Mouse (Mus musculus) forebrain, embryonic 15.5 days (tissue): ENCODE measurements around the gene Wdr25. TPM values are rescaled to one million over a fixed set of nuclear protein-coding genes. Genes with fewer than 3 reads are reported as not detected.
A peak's percentile ranks its signal among the peaks of the same experiment; 100 is the strongest.

Source experiments
- ATAC-seq: fragments of 200-750 bp; cut with Nextera tagmentation; replicated peaks from 2 replicates; pipeline ENCODE4 v1.8.0; 2017; ENCODE audit warnings: mild to moderate bottlenecking, moderate TSS enrichment, moderate library complexity
- H3K27ac ChIP-seq: fragments of 300-500 bp; sonication (generic); replicated peaks from 2 replicates; pipeline ENCODE4 v1.5.1; 2015; ENCODE audit warnings: mild to moderate bottlenecking, inconsistent platforms
- H3K27me3 ChIP-seq: fragments of 300-500 bp; sonication (generic); 2 replicates; pipeline ENCODE4 v1.6.1; 2015; ENCODE audit warnings: inconsistent platforms
- H3K36me3 ChIP-seq: fragments of 300-500 bp; sonication (generic); 2 replicates; pipeline ENCODE4 v1.6.1; 2015; ENCODE audit warnings: mild to moderate bottlenecking, inconsistent platforms
- H3K4me1 ChIP-seq: fragments of 300-500 bp; sonication (generic); 2 replicates; pipeline ENCODE4 v1.6.1; 2015; ENCODE audit warnings: inconsistent platforms
- H3K4me2 ChIP-seq: fragments of 300-500 bp; sonication (generic); replicated peaks from 2 replicates; pipeline ENCODE4 v1.6.1; 2015; ENCODE audit warnings: mild to moderate bottlenecking, inconsistent platforms
- H3K4me3 ChIP-seq: fragments of 300-500 bp; sonication (generic); 2 replicates; pipeline ENCODE4 v1.5.1; 2015; ENCODE audit warnings: mild to moderate bottlenecking, inconsistent platforms
- H3K9ac ChIP-seq: fragments of 300-500 bp; sonication (generic); replicated peaks from 2 replicates; pipeline ENCODE4 v1.6.1; 2015; ENCODE audit warnings: mild to moderate bottlenecking, inconsistent platforms
- H3K9me3 ChIP-seq: fragments of 300-500 bp; sonication (generic); 2 replicates; pipeline ENCODE4 v1.6.1; 2016; ENCODE audit warnings: inconsistent platforms
- WGBS: fragments of 180-500 bp; shearing (Covaris S2); methylation state at CpG from one replicate; pipeline ENCODE4 v1.1.7; 2015; ENCODE audit warnings: mixed read lengths; 5-methylcytosine and 5-hydroxymethylcytosine counted together
- polyA plus RNA-seq: library from polyadenylated mRNA; unstranded; fragments of >200 nt; fragmentation: Nextera tagmentation; extraction: Ambion mirVana; gene quantifications from 2 replicates; pipeline ENCODE4 v1.2.1, GENCODE M21; 2015

Wdr25 gene
- polyA plus RNA-seq, 1 experiment from 2014 or later, result 6.4 TPM

GRCm38 (mm10) chr12:108972234-108972633, 78.8 kb downstream of the Wdr25 start:
- Histone ChIP-seq H3K4me1 (no peaks in the 10 kb centered on the region), H3K9me3 (no peaks in the 10 kb centered on the region), H3K27ac (no peak overlapping the region), H3K4me3 (no peak overlapping the region), H3K4me2 (no peak overlapping the region), H3K36me3 (no peaks in the 10 kb centered on the region), H3K9ac (no peak overlapping the region), H3K27me3 (no peaks in the 10 kb centered on the region)
- WGBS, result 88% methylated on average over 14 of the region's 14 CpGs
- no peak for ATAC-seq

GRCm38 (mm10) chr12:108979977-108980376, 86.5 kb downstream of the Wdr25 start:
- Histone ChIP-seq H3K4me2 (no peak overlapping the region), H3K27me3 (peaks cover 2% of the 10 kb centered on the region; the same call in 1 of the 2 replicates), H3K4me1 (peaks cover 35% of the 10 kb centered on the region), H3K36me3 (no peaks in the 10 kb centered on the region), H3K9ac (no peak overlapping the region), H3K4me3 (no peak overlapping the region), H3K27ac (no peak overlapping the region), H3K9me3 (no peaks in the 10 kb centered on the region)
- 0 out of 2 replicates have a peak, but pooled peaks have one; percentile 37 for ATAC-seq
- 20% methylated on average over 10 of the region's 10 CpGs for WGBS

GRCm38 (mm10) chr12:108981941-108982683, 88.7 kb downstream of the Wdr25 start:
- 39% methylated on average over 14 of the region's 14 CpGs for WGBS
- Histone ChIP-seq H3K36me3 (no peaks in the 10 kb centered on the region), H3K4me1 (peaks cover 35% of the 10 kb centered on the region), H3K27me3 (peaks cover 2% of the 10 kb centered on the region; the same call in 1 of the 2 replicates), H3K27ac (0 out of 2 replicates have a peak overlapping the region, but pooled peaks have one; percentile 11), H3K9me3 (no peaks in the 10 kb centered on the region), H3K9ac (no peak overlapping the region), H3K4me2 (no peak overlapping the region), H3K4me3 (no peak overlapping the region)
- 0 out of 2 replicates have a peak, but pooled peaks have one; percentile 10 for ATAC-seq

- Histone ChIP-seq H3K4me3 (no peak overlapping the region), H3K4me2 (no peak overlapping the region), H3K9ac (no peak overlapping the region), H3K27me3 (peaks cover 2% of the 10 kb centered on the region; the same call in 1 of the 2 replicates), H3K36me3 (no peaks in the 10 kb centered on the region), H3K4me1 (peaks cover 35% of the 10 kb centered on the region), H3K27ac (no peak overlapping the region), H3K9me3 (no peaks in the 10 kb centered on the region)
- 19% methylated on average over 6 of the region's 6 CpGs for WGBS
- no peak for ATAC-seq
Measured at GRCm38 (mm10) chr12:108982684-108982960, 89.2 kb downstream of the Wdr25 start.

- Histone ChIP-seq H3K4me2 (no peak overlapping the region), H3K27ac (no peak overlapping the region), H3K4me1 (peaks cover 35% of the 10 kb centered on the region), H3K9ac (no peak overlapping the region), H3K9me3 (no peaks in the 10 kb centered on the region), H3K27me3 (0 out of 2 replicates have a peak, but pooled peaks cover 2% of the 10 kb centered on the region), H3K36me3 (no peaks in the 10 kb centered on the region), H3K4me3 (no peak overlapping the region)
- WGBS, result 91% methylated on average over 6 of the region's 6 CpGs
- ATAC-seq, result no peak
Measured at GRCm38 (mm10) chr12:108983496-108983895, 90.1 kb downstream of the Wdr25 start.

GRCm38 (mm10) chr12:108984471-108984870, 91.0 kb downstream of the Wdr25 start:
- Histone ChIP-seq H3K27ac (no peak overlapping the region), H3K27me3 (0 out of 2 replicates have a peak, but pooled peaks cover 2% of the 10 kb centered on the region), H3K4me2 (no peak overlapping the region), H3K4me3 (no peak overlapping the region), H3K9ac (no peak overlapping the region), H3K4me1 (peaks cover 31% of the 10 kb centered on the region), H3K36me3 (no peaks in the 10 kb centered on the region), H3K9me3 (no peaks in the 10 kb centered on the region)
- no peak for ATAC-seq
- WGBS, result 55% methylated on average over 8 of the region's 8 CpGs

GRCm38 (mm10) chr12:108985025-108985424, 91.6 kb downstream of the Wdr25 start:
- no peak for ATAC-seq
- 75% methylated on average over 6 of the region's 6 CpGs for WGBS
- Histone ChIP-seq H3K9ac (no peak overlapping the region), H3K27ac (no peak overlapping the region), H3K4me2 (no peak overlapping the region), H3K27me3 (0 out of 2 replicates have a peak, but pooled peaks cover 2% of the 10 kb centered on the region), H3K4me1 (peaks cover 25% of the 10 kb centered on the region), H3K4me3 (no peak overlapping the region), H3K9me3 (no peaks in the 10 kb centered on the region), H3K36me3 (no peaks in the 10 kb centered on the region)

- WGBS, result 72% methylated on average over 9 of the region's 9 CpGs
- no peak overlapping the region for H3K9ac ChIP-seq
- H3K4me3 ChIP-seq, result no peak overlapping the region
- no peak overlapping the region for H3K27ac ChIP-seq
- no peak overlapping the region for H3K4me2 ChIP-seq
- H3K4me1 ChIP-seq, result peaks cover 11% of the 10 kb centered on the region
- H3K36me3 ChIP-seq, result no peaks in the 10 kb centered on the region
- H3K9me3 ChIP-seq, result no peaks in the 10 kb centered on the region
- no peaks in the 10 kb centered on the region for H3K27me3 ChIP-seq
- no peak for ATAC-seq
Measured at GRCm38 (mm10) chr12:108987448-108987847, 94.0 kb downstream of the Wdr25 start.

GRCm38 (mm10) chr12:108990425-108990824, 97.0 kb downstream of the Wdr25 start:
- H3K9me3 ChIP-seq, result no peaks in the 10 kb centered on the region
- no peak overlapping the region for H3K4me3 ChIP-seq
- H3K9ac ChIP-seq, result no peak overlapping the region
- ATAC-seq, result no peak
- WGBS, result 90% methylated on average over 9 of the region's 9 CpGs
- H3K27ac ChIP-seq, result no peak overlapping the region
- 0 out of 2 replicates have a peak, but pooled peaks cover 5% of the 10 kb centered on the region for H3K27me3 ChIP-seq
- no peak overlapping the region for H3K4me2 ChIP-seq
- peaks cover 5% of the 10 kb centered on the region for H3K4me1 ChIP-seq
- H3K36me3 ChIP-seq, result no peaks in the 10 kb centered on the region

GRCm38 (mm10) chr12:108993046-108993445, 99.6 kb downstream of the Wdr25 start:
- Histone ChIP-seq H3K36me3 (no peaks in the 10 kb centered on the region), H3K27me3 (0 out of 2 replicates have a peak, but pooled peaks cover 5% of the 10 kb centered on the region), H3K27ac (no peak overlapping the region), H3K4me3 (no peak overlapping the region), H3K4me1 (peaks cover 5% of the 10 kb centered on the region), H3K9me3 (no peaks in the 10 kb centered on the region), H3K4me2 (no peak overlapping the region), H3K9ac (no peak overlapping the region)
- WGBS, result 80% methylated on average over 2 of the region's 2 CpGs
- ATAC-seq, result no peak

GRCm38 (mm10) chr12:108994436-108995031, 101.1 kb downstream of the Wdr25 start:
- Histone ChIP-seq H3K4me3 (no peak overlapping the region), H3K36me3 (no peaks in the 10 kb centered on the region), H3K4me1 (peaks cover 5% of the 10 kb centered on the region), H3K9me3 (no peaks in the 10 kb centered on the region), H3K4me2 (no peak overlapping the region), H3K27ac (no peak overlapping the region), H3K27me3 (0 out of 2 replicates have a peak, but pooled peaks cover 5% of the 10 kb centered on the region), H3K9ac (no peak overlapping the region)
- no peak for ATAC-seq
- WGBS, result 9% methylated on average over 19 of the region's 19 CpGs

GRCm38 (mm10) chr12:108995976-108996636, 102.7 kb downstream of the Wdr25 start:
- H3K4me2 ChIP-seq, result no peak overlapping the region
- 85% methylated on average over 12 of the region's 12 CpGs for WGBS
- H3K4me3 ChIP-seq, result no peak overlapping the region
- H3K4me1 ChIP-seq, result peaks cover 5% of the 10 kb centered on the region
- 0 out of 2 replicates have a peak, but pooled peaks cover 5% of the 10 kb centered on the region for H3K27me3 ChIP-seq
- no peak overlapping the region for H3K27ac ChIP-seq
- H3K9ac ChIP-seq, result no peak overlapping the region
- ATAC-seq, result no peak
- H3K36me3 ChIP-seq, result no peaks in the 10 kb centered on the region
- no peaks in the 10 kb centered on the region for H3K9me3 ChIP-seq
